Mouse (Mus musculus) stomach, embryonic 14.5 days (tissue): Measurements from ENCODE around the gene Ilkap. TPM values are rescaled to one million over a fixed set of nuclear protein-coding genes. Genes with fewer than 3 reads are reported as not detected.
A peak's percentile ranks its signal among the peaks of the same experiment; 100 is the strongest.

Experiments
- ATAC-seq: fragments of 200-750 bp; cut with Nextera tagmentation; 2 replicates; pipeline ENCODE4 v1.8.0; 2017; ENCODE audit warnings: low read depth, moderate TSS enrichment; ENCODE audit not compliant: insufficient number of reproducible peaks, insufficient read depth, low FRiP score
- H3K27ac ChIP-seq: fragments of 300-500 bp; sonication (generic); 2 replicates; pipeline ENCODE4 v1.5.1; 2014; ENCODE audit warnings: mild to moderate bottlenecking, low read length, moderate library complexity, mixed read lengths
- H3K27me3 ChIP-seq: fragments of 300-500 bp; sonication (generic); 2 replicates; pipeline ENCODE4 v1.6.1; 2014; ENCODE audit warnings: low read length, control low read depth, mixed read lengths; ENCODE audit not compliant: control insufficient read depth, insufficient read depth
- H3K36me3 ChIP-seq: fragments of 300-500 bp; sonication (generic); 2 replicates; pipeline ENCODE4 v1.6.1; 2014; ENCODE audit warnings: mild to moderate bottlenecking, control low read depth, low read length, moderate library complexity, mixed read lengths; ENCODE audit not compliant: control insufficient read depth, insufficient read depth
- H3K4me1 ChIP-seq: fragments of 300-500 bp; sonication (generic); 2 replicates; pipeline ENCODE4 v1.6.1; 2014; ENCODE audit warnings: low read length, control low read depth, mixed read lengths; ENCODE audit not compliant: control insufficient read depth, insufficient read depth
- H3K4me2 ChIP-seq: fragments of 300-500 bp; sonication (generic); replicated peaks from 2 replicates; pipeline ENCODE4 v1.6.1; 2014; ENCODE audit warnings: low read depth, low read length, control low read depth
- H3K4me3 ChIP-seq: fragments of 300-500 bp; sonication (generic); 2 replicates; pipeline ENCODE4 v1.5.1; 2014; ENCODE audit warnings: low read depth, low read length, control low read depth
- H3K9ac ChIP-seq: fragments of 300-500 bp; sonication (generic); replicated peaks from 2 replicates; pipeline ENCODE4 v1.6.1; 2014; ENCODE audit warnings: low read depth, mild to moderate bottlenecking, control low read depth, low read length, moderate library complexity, mixed read lengths
- H3K9me3 ChIP-seq: fragments of 300-500 bp; sonication (generic); 2 replicates; pipeline ENCODE4 v1.6.1; 2016; ENCODE audit warnings: low read depth, low read length, control low read depth; ENCODE audit not compliant: control insufficient read depth
- WGBS: fragments of 180-500 bp; shearing (Covaris S2); extraction: QIAGEN DNeasy Blood & Tissue Kit; methylation state at CpG from one replicate; pipeline ENCODE4 v1.1.7; 2014; 5-methylcytosine and 5-hydroxymethylcytosine counted together
- polyA plus RNA-seq: library from polyadenylated mRNA; unstranded; fragments of >200 nt; fragmentation: Nextera tagmentation; extraction: Ambion mirVana; gene quantifications from 2 replicates; pipeline ENCODE4 v1.2.1, GENCODE M21; 2014

Gene Ilkap
- 134 and 146 TPM in 2 replicates for polyA plus RNA-seq

GRCm38 (mm10) chr1:91398260-91399062 is at the start of gene Ilkap:
Gene Ilkap, minus strand, starts transcription at chr1:91398815.
- peaks cover 4% of the 10 kb centered on the region for H3K36me3 ChIP-seq
- peak; percentile 95 for ATAC-seq
- H3K9me3 ChIP-seq, result no peaks in the 10 kb centered on the region
- no peaks in the 10 kb centered on the region for H3K27me3 ChIP-seq
- peaks cover 15% of the 10 kb centered on the region; the same call in 1 of the 2 replicates for H3K4me1 ChIP-seq
- H3K27ac ChIP-seq, result peak within 1 kb of the TSS; percentile 81
- H3K4me3 ChIP-seq, result peak within 1 kb of the TSS; percentile 93
- WGBS, result under 1% methylated on average over 86 of the region's 91 CpGs
- peak within 1 kb of the TSS; percentile 94 for H3K9ac ChIP-seq
- peak within 1 kb of the TSS; percentile 83 for H3K4me2 ChIP-seq

GRCm38 (mm10) chr1:91446511-91446910 is 47.9 kb upstream of the Ilkap start:
- WGBS, result 87% methylated on average over 4 of the region's 4 CpGs
- Histone ChIP-seq H3K9me3 (peaks cover 6% of the 10 kb centered on the region; the same call in 1 of the 2 replicates), H3K27ac (no peak overlapping the region)

GRCm38 (mm10) chr1:91446060-91446459 is 47.4 kb upstream of the Ilkap start:
- no peak overlapping the region for H3K27ac ChIP-seq
- H3K36me3 ChIP-seq, result peaks cover 14% of the 10 kb centered on the region
- H3K9me3 ChIP-seq, result peaks cover 6% of the 10 kb centered on the region; the same call in 1 of the 2 replicates
- no peak overlapping the region for H3K4me3 ChIP-seq
- no peaks in the 10 kb centered on the region for H3K4me1 ChIP-seq
- no peak overlapping the region for H3K4me2 ChIP-seq
- no peaks in the 10 kb centered on the region for H3K27me3 ChIP-seq
- no peak overlapping the region for H3K9ac ChIP-seq
- 66% methylated on average over 8 of the region's 8 CpGs for WGBS
- ATAC-seq, result no peak

More at GRCm38 (mm10) chr1:91446511-91446910, 47.9 kb upstream of the Ilkap start:
- H3K4me1 ChIP-seq, result peaks cover under 1% of the 10 kb centered on the region; the same call in 1 of the 2 replicates
- H3K36me3 ChIP-seq, result peaks cover 14% of the 10 kb centered on the region
- no peak overlapping the region for H3K9ac ChIP-seq
- H3K27me3 ChIP-seq, result no peaks in the 10 kb centered on the region
- H3K4me3 ChIP-seq, result no peak overlapping the region
- no peak overlapping the region for H3K4me2 ChIP-seq
- ATAC-seq, result no peak

- Histone ChIP-seq H3K27me3 (no peaks in the 10 kb centered on the region), H3K4me3 (no peak overlapping the region), H3K27ac (no peak overlapping the region), H3K9ac (no peak overlapping the region), H3K36me3 (peaks cover 18% of the 10 kb centered on the region), H3K4me1 (no peaks in the 10 kb centered on the region), H3K4me2 (no peak overlapping the region), H3K9me3 (peaks cover 6% of the 10 kb centered on the region; the same call in 1 of the 2 replicates)
- 83% methylated on average over 17 of the region's 17 CpGs for WGBS
- no peak for ATAC-seq
These were observed 46.5 kb upstream of the Ilkap start for GRCm38 (mm10) chr1:91444841-91445830.

GRCm38 (mm10) chr1:91442350-91442990 is 43.9 kb upstream of the Ilkap start:
- no peaks in the 10 kb centered on the region for H3K27me3 ChIP-seq
- 69% methylated on average over 6 of the region's 7 CpGs for WGBS
- no peak overlapping the region for H3K9ac ChIP-seq
- H3K36me3 ChIP-seq, result peaks cover 17% of the 10 kb centered on the region
- H3K27ac ChIP-seq, result peak overlapping the region; percentile 16; the same call in 1 of the 2 replicates
- H3K4me2 ChIP-seq, result no peak overlapping the region
- H3K4me1 ChIP-seq, result no peaks in the 10 kb centered on the region
- ATAC-seq, result peak; percentile 68
- H3K9me3 ChIP-seq, result peaks cover 3% of the 10 kb centered on the region; the same call in 1 of the 2 replicates
- H3K4me3 ChIP-seq, result no peak overlapping the region

- 90% methylated on average over 3 of the region's 3 CpGs for WGBS
- no peaks in the 10 kb centered on the region for H3K27me3 ChIP-seq
- H3K9me3 ChIP-seq, result no peaks in the 10 kb centered on the region
- peaks cover 13% of the 10 kb centered on the region for H3K36me3 ChIP-seq
- H3K4me2 ChIP-seq, result no peak overlapping the region
- no peak overlapping the region for H3K27ac ChIP-seq
- ATAC-seq, result no peak
- no peak overlapping the region for H3K4me3 ChIP-seq
- H3K4me1 ChIP-seq, result peaks cover under 1% of the 10 kb centered on the region; the same call in 1 of the 2 replicates
- H3K9ac ChIP-seq, result no peak overlapping the region
These were observed 43.2 kb upstream of the Ilkap start for GRCm38 (mm10) chr1:91441855-91442254.

- no peak overlapping the region for H3K4me2 ChIP-seq
- H3K27me3 ChIP-seq, result no peaks in the 10 kb centered on the region
- H3K4me3 ChIP-seq, result no peak overlapping the region
- peaks cover 16% of the 10 kb centered on the region for H3K4me1 ChIP-seq
- no peak overlapping the region for H3K9ac ChIP-seq
- ATAC-seq, result no peak
- no peaks in the 10 kb centered on the region for H3K9me3 ChIP-seq
- H3K27ac ChIP-seq, result no peak overlapping the region
- H3K36me3 ChIP-seq, result peaks cover 18% of the 10 kb centered on the region
- WGBS, result 92% methylated on average over 8 of the region's 8 CpGs
These were observed 41.2 kb upstream of the Ilkap start for GRCm38 (mm10) chr1:91439776-91440175.

DNA sequence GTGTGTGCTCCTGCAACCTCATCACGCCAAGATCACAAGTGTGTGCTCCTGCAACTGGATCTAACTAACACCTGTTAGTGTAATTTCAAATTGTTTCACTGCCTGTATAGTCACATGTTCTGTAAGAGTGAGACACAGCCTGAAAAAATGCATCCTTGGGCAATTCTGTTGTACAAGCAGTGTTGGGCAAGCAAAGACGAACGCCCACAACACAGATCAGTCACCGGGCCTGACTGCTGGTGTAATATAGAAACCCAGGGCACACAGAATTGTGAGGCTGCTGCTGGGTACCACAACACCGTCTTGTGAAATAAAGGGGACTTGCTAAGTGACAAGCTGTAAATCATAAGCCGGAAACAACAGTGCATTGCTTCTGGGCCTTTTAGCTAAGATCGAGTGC is 39.0 kb upstream of the Ilkap start:
- Histone ChIP-seq H3K4me2 (no peak overlapping the region), H3K27me3 (no peaks in the 10 kb centered on the region), H3K9ac (no peak overlapping the region), H3K9me3 (no peaks in the 10 kb centered on the region), H3K36me3 (peaks cover 14% of the 10 kb centered on the region), H3K4me1 (peaks cover 16% of the 10 kb centered on the region), H3K4me3 (no peak overlapping the region), H3K27ac (no peak overlapping the region)
- ATAC-seq, result no peak
- 84% methylated on average over 7 of the region's 7 CpGs for whole genome bisulfite sequencing
